Mouse (Mus musculus) adrenal gland, adult 8-10 months (tissue): ENCODE measurements around the gene Gm44511. TPM values are rescaled to one million over a fixed set of nuclear protein-coding genes. Genes with fewer than 3 reads are reported as not detected.

ENCODE experiments used
- DNase-seq: peaks from one replicate; pipeline ENCODE4 v3.0.0; 2022
- total RNA-seq, 4 experiments: library from RNA; stranded (reverse); gene quantifications; 2 replicates each; pipeline ENCODE4 v1.2.4; 2022

Gm44511 gene
- total RNA-seq, result under 1 TPM in 1 of 4 experiments, not detected in 3; 0.54 TPM

- DNase-seq, result no peak
Observed at GRCm38 (mm10) chr6:128826132-128826531, at the start of gene Gm44511, which contains the start of gene Klrb1b. Gm44511 (minus strand) TSS chr6:128826315. Klrb1b (minus strand) TSS chr6:128826331.

- DNase-seq, result no peak
Observed at GRCm38 (mm10) chr6:128871910-128872610, 45.9 kb upstream of the Gm44511 start.

DNA sequence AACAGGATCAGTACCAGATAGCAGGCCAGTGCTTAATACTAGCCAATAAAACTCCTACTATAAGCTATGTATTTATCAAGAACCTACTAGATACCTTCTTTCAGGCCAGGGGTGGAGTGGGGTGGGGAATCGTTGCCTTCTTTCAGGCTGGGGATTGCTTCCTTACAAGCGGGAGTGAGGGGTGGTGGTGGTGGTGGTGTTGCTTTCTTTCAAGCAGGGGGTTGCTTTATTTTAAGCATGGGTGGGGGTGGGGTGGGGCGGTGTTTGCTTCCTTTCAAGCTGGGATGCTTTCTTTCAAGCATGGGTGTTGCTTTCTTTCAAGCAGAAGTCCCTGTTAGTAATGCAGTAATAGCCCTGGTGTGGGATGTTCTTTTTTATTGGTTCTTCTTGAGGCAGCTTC lies 42.7 kb upstream of the Gm44511 start:
- DNase-seq, result no peak

DNA sequence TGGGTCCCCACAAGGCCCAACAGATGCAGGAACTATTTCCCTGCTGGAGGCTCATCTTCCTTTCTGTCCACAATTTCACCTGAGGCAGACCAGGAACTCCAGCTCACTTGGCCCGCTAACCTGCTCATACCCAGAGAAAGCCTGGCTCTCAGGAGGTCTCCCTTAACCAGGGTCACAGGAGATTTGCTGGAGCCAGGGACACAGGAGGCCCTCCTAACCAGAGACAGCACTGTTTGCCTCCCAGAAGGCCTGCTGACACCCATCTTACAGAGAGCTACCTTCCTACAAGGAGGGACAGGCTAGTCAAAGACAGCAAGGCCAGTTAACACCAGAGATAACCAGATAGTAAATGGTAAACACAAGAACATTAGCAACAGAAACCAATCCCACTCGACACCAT lies 31.9 kb upstream of the Gm44511 start:
- no peak for DNase-seq

DNA sequence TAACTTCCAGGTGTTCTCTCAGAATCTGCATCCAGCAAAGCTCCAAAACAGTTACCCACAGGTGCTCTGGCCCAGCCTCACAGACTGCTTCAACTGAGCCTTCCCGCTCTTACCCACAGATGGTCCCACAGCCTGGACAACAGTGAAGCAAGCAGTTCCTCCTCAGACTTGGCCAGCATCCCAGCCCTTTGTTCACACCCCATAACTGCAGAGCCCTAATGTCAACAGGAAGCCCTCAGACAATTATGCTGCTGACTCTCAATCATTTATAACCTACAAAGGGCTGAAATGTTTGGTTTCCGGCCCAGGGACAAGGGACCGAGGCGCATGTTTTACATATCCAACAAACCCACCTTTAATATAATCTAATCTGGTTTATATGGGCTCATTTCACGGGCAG lies 30.1 kb upstream of the Gm44511 start:
- DNase-seq, result peak; percentile 67

GRCm38 (mm10) chr6:128855477-128855876 lies 29.4 kb upstream of the Gm44511 start:
- no peak for DNase-seq

- no peak for DNase-seq
Observed at GRCm38 (mm10) chr6:128854895-128855294, 28.8 kb upstream of the Gm44511 start.

DNA sequence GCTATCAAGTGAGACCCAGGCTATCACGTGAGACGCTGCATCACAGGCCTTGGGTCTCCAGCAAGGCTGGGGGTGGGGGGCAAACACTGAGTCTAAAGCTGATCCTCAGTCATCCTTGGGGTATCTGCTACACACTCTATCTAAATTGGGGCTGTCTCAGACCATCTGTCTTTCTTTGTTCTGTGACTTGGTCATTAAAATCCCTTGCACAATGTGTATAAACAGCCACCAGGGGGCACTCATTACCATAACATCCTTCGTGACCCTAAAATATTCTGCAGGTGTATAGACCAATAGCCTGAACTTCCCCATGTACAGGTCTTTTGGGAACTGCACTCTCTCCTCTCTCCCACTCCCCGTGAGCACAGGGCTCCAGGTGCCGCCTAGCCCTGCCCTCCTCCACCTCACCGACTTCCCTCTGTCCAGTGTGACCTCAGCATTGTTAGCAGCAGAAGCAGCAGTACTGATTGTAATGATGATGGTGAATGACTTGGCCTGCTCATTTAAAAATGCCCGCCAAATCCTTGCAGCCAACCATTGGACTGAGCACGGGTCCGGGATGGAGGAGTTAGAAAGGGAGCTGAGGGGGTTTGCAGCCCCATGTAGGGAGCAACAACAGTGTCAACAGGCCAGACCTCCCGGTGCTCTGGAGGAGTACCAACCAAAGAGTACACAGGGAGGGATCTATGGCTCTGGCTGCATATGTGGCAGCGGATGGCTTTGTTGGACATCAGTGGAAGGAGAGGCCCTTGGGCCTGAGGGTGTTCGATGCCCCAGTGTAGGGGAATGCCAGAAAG lies 28.1 kb upstream of the Gm44511 start:
- DNase-seq, result no peak

DNA sequence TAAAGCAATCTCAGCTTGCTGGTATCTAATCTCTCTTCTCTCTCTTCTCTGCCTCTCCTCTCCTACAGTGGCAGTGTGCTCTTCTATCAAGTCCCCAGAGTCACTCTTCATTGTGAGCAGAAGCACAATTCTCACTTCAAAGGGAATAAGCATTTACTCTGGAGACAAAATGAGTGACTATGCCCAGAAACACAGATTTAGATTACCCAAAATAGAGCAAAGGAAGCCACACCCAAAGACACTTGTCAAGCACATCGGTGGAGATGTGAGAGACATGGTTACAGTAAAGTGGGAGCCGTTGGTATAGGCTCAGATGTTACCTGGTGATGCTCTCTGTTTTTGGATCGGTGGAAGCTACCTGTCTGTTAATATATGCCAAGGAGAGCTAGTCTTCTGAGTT lies 26.7 kb upstream of the Gm44511 start:
- DNase-seq, result no peak

DNA sequence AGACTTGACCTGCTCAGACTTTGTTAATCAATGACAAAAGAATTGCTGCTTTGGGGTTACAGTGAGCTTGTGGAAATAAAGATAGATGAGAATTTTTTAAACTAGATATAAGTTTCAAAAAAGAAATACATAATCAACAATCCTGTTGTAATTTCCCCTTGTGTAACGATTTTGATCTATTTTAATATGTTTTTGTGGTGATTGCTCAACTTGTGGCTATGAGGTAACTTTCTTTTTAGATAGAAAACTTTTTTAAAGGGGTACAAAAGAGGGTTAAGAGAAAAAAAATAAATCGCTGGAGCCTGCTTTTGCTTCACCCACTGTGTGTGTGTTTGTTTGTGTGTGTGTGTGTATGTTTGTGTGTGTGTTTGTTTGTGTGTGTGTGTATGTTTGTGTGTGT lies 25.0 kb upstream of the Gm44511 start:
- no peak for DNase-seq

- no peak for DNase-seq
Observed at GRCm38 (mm10) chr6:128850671-128851070, 24.6 kb upstream of the Gm44511 start.

DNA sequence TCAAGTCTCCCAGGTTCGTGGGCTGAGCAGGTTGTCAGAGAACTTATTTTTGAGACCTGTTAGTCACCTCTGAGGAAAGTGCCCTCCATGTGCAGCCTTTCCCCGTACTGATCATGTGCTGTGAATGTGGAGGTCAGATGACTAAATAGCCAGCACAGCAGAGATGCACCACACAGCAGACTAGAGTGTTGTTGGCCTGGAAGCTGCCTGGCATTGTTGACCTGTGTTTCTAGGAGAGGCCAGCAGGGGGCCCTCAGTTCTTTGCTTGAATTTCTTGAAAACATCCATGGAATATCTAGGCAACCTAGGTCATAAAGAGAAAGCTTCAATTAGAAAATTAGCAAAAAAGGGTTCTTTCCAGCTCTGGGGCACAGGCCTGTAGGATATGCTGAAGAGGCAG lies 23.8 kb upstream of the Gm44511 start:
- DNase-seq, result no peak

DNA sequence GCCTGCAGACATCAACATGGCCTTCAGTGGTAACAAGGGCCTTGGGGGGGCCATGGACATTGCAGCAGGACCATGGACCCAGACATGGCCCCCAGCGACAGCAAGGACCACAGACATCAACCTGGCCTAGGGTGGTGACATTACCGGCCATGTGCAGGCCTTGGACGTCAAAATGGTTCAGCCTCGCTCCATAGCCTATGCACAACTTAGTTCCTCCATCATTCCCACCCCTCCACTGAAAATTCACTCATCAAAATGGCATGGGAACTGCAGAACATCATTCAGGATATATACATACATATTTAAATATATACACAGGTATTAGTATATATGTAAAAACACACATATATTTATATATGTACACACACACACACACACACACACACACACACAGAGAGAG lies 21.3 kb upstream of the Gm44511 start:
- no peak for DNase-seq

DNA sequence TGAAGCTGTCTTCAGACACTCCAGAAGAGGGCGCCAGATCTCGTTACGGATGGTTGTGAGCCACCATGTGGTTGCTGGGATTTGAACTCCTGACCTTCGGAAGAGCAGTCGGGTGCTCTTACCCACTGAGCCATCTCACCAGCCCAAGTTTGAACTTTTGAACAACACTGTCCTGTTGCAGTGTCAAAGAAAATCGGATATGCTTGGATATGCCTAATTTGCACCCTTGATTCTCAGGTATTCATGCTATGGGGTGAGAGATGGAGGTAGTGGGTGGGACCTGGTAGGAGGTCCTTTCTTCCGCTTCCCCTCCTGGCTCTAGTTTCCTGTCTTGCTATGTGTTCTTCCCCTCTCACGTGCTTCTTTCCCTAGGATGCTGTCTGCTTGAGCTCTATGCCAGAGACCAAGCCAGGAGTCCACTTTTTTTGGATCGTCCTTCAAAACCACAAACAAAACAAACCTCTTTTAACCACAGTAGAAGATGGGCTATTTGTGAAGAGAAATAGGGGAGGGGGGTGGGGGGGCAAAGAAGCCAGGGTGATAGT lies 20.0 kb upstream of the Gm44511 start:
- no peak for DNase-seq

- DNase-seq, result peak; percentile 85
Observed at GRCm38 (mm10) chr6:128845319-128845979, 19.3 kb upstream of the Gm44511 start.

GRCm38 (mm10) chr6:128844586-128845080 lies 18.5 kb upstream of the Gm44511 start:
- no peak for DNase-seq

GRCm38 (mm10) chr6:128844131-128844530 lies 18.0 kb upstream of the Gm44511 start:
- no peak for DNase-seq

DNA sequence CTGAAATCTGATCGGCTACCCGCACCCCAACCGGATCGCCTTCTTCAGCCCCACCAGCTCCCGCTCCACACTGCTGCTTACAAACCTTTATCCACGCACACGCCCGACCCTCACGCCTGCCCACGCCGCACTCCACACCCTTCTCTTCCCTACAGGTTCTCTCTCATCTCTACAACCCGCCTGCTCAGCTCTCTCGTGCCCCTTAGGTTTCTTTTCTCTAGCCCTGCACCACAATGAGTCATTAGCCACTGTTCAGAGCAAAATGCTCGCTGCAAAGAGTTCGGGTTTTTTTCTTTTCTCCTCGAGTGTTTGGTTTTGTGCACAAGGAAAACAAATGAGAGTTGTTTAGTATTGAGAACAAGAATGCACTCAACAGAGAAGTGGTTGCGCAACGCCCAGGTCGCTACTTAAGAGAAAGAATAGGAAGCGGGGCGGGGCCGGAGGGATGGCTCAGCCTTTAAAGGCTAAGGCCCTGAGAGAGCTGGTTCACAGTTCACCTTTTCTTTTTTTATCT lies 17.4 kb upstream of the Gm44511 start:
- peak; percentile 65 for DNase-seq

- peak; percentile 90 for DNase-seq
Observed at GRCm38 (mm10) chr6:128842945-128843478, 16.9 kb upstream of the Gm44511 start.

DNA sequence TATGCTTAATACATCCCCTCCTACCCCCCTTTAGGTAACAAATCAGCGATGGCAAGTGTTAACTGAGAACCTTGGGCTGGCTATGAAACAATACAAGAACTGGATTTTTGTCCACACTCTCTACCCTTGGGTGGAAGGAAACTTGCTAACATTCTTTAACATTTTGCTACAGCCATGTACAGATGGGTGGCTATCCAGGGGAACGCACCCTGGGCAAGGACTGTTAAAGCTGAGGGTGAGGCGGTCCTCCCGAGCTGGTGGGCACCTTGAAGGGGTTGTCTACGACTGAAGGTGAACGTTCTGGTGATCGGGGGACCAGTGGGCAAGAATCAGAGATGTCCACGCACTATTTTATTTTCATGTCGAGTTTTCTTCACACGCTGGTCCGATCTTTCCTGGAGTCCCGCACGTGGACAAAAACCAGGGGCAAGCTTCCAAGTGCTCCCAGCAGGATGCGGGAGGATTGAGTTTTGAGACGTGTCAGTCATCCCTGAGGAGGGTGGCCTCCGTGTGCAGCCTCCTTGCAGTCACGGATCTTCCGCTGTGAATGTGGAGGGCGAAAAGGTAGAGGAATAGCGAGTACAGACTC lies 16.3 kb upstream of the Gm44511 start:
- no peak for DNase-seq

GRCm38 (mm10) chr6:128841327-128842089 lies 15.4 kb upstream of the Gm44511 start:
- no peak for DNase-seq
